Mouse (Mus musculus) kidney, postnatal 36 days (tissue): ENCODE measurements around the gene Lpp.
A peak's percentile ranks its signal among the peaks of the same experiment; 100 is the strongest.

ENCODE experiments used
- DNase-seq, 2 experiments: peaks; one replicate each; pipeline ENCODE4 v3.0.0; 2021 to 2022; ENCODE audit warnings: mixed read lengths in 2 of 2

Lpp gene

DNA sequence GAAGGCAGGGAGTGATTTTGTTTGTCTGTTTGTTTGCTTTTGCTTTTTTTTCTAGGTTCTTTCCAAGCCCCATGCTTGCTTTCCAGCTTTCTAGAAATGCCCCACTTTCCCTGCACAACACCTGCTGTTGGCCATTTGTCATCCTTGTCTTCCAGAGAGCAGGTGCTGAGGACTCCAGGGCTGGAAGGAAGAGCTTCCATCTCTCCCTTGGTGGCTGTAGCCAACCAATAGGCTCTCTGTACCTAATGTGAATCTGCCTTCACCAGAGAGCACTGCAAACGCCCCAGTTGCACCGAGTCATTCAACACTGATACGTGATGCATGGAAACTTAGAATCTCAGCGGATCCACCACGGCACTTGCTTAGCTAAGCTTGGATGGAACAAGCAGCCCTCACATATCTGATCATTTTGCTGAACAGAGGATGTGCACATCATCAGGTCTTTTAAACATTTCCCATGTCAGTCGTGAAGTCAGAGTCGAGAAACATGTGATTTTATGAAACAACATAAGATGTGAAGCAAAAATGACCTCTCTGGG, 242.1 kb downstream of the Lpp start:
- no peak for DNase-seq

- no peak for DNase-seq
Observed at GRCm38 (mm10) chr16:24636894-24637293, 243.6 kb downstream of the Lpp start.

GRCm38 (mm10) chr16:24641003-24641797, 247.9 kb downstream of the Lpp start:
- DNase-seq: no peak

DNA sequence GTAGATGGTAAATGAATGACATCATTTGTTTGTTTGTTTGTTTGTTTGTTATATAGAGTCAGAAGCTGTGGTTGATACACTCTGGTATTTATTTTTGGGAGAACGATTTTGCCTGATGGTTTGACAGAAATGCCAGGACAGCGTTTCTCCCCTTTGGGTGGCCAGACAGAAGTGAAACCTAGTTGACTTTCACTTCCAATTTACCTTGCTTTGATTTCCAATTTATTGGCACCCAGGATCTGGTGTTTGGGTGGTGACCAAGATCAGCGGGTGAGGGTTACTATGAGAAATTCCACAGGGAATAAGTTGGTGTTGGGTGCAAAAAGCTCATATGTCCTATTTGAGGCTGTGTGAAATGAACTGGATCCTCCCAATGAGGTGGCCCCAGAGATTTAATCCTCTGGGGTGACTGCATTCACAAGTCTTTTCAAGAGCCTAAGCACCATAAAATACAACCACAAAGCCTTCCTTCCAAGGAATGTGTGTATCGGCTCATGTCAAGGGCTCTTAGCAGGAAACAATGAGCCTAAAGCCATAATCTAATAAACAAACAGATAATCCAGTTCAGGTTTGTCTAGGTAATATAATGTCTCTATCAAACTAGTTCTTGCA, 249.8 kb downstream of the Lpp start:
- DNase-seq: no peak

- no peak for DNase-seq
Observed at GRCm38 (mm10) chr16:24644154-24644553, 250.8 kb downstream of the Lpp start.

DNA sequence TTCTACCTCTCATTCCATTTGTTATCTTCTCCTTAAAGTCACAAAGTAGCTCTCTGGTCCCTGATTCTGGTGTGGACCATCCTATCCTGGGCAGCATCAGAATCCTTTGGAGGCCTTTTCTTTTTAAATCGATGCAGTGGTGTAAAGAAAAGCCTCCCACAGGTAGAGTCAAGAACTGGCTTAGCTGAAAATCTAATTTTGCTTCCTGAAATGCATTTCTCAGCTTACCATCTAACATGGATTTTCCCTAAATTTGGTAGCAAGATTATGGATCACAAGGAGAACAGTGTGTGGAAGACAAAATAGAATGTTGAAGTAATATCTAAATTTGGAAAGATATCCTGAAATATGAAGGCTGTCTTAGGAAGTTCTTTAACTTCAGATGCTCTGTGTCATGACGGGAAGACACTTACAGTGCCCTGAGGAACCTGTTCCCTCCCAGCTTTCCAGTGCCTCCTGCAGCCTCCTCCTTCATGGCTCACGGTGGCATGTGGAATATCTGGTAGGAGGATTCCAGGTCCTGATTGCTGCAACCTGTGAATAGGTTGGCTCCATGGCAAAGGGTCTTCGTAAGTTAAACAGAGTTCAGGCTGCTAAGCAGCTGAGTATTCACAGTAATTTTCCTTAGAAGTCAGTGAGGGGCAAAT, 251.6 kb downstream of the Lpp start:
- DNase-seq: no peak

DNA sequence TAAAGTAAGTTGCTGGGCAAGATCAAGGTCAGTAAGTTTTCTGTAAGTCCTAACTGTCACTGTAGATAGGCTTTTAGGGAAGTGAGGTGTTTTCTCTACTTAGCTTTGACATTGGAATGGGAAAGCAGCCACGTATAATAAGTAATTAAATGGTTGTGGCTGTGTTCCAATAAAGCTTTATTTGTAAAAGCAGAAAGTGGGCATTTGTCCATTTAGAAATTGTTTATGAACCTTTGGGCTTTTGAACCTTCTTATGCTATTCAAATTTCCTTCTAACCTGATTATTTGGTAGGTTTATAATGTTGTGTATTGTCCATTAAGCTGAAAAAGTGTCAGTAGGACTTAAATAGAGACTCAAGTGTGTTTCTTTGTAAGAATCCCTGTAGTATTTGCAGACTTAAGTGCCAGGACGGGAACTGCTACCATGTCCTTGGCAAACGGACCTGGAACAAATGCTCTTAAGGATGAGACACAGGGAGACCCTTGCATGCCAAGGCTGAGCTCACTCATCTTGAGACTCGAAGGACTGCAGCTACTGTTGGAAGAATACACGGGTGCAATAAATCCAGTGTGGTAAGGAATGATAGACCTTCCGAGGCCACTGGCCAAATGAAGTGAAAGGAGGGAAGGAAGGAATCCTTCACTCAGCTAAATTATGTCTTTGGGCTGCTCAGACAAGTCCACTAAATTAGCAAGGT, 252.7 kb downstream of the Lpp start:
- DNase-seq: no peak

DNA sequence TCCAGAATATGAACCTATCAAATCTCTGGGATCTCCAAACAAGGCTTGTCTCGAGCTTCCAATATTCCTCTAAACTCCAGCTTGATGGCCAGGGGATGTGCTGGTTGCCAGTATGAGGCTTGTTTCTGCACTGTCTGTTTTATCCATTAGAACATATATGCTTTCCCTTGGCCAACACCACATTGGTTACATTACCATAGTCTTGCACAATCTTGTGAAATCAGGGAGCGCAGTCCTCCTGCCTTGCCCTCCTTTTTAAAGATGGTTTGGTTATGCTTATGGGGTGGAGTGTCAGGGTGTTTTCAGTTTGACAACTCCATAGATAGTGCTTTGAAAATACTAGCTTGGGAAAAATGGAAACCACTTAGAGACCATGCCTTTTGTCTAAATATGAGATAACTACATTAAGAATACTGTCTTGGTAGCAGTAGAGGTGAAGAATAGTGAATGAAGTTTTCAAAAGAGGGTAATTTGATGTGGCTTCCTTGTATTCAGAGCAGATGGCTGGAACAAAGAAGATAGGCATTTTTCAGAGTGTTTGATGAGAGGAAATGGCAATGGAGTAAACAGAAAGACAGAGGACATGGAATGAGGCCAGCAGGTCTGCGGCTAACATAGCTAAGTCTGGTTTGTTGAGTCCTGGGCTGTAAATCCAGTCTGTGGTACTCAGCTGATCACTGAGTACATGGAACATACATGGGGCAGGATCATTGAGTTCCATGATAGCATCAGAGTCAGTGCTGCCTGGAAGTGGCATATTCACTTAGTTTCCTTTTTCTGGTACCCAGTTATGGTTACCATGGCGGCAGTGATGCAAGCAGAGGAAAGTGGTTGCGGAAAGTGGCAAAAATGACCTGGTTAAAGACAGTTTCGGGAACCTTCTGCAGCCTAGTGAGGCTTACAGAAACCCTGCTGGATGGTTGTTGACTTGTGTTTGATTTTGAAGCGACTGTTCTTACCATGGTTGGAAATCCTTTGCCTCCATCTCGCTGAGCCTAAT, 258.6 kb downstream of the Lpp start:
- no peak for DNase-seq

DNA sequence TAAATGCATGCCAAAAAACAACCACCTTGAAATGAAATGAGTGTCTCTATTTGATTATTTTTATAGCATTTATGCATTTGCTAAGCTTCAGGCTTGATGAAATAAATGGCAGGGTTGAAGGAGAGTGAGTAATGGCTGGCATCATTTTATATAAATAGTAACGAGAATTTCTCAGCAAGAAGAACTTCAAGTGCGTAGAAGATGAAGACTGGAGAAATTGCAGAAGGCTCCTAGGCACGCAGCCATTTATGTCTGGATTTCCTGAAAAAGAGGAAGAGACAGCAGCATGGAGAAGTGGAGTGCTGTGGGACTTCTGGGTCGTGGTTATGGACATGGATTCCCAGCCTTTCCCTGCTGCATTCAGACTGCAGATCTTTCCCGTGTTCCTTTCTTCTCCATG, 259.7 kb downstream of the Lpp start:
- DNase-seq: no peak

DNA sequence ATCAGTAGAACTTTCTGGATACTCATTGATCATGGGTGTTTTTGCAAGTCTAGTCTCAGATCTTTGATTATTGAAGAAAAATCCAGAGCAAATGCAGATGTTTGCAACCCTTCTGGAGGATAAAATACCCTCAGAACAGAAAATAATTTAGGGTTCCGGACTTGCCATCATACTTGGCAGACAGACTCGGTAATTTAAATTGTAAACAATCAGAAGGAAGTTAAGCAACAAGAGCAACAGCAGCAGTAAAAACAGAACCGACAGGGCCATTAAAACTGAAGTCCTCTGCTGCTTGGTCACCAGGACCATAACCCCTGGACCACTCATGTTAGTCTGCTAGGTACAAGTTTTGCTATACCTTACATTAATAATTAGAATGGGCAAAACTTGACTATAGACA, 261.8 kb downstream of the Lpp start:
- no peak for DNase-seq

GRCm38 (mm10) chr16:24656026-24656425, 262.7 kb downstream of the Lpp start:
- no peak for DNase-seq

GRCm38 (mm10) chr16:24656752-24657151, 263.4 kb downstream of the Lpp start:
- DNase-seq: no peak

GRCm38 (mm10) chr16:24659049-24659448, 265.7 kb downstream of the Lpp start:
- no peak for DNase-seq

GRCm38 (mm10) chr16:24664131-24664530, 270.8 kb downstream of the Lpp start:
- DNase-seq: no peak

DNA sequence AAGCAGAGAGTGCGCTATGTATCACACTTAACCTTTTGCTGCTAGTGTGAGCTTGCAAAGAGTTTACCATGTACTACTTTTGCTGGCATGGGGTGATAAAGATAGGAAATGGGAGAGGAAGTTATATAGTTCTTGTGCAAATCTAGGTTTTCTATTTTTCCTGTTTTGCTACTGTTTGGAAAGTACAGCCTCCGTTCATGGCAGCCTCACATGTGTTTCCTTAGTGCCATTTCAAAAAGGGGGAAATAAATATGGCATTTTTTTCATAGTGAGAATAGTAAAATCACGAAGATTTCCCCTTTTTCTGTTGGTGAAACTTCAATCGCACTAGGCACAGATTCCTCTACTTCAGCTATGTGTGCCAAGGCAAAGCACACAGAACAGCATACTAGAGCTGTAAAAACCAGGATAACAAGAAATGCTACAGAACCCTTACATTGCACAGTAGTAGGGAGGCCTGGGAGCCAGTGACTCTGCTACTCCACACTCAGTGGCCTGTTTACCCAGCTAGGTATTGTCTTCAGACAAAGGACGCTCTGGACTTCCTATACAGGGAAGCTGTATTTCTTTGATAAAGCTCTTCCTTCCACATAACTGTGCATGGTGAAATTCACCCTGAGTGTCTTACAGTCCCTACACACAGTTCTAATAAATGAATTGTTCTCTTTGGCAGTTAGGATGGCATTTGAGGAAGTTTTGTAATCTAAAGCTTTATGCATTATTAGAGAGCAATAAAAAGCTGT, 276.6 kb downstream of the Lpp start:
- no peak for DNase-seq

DNA sequence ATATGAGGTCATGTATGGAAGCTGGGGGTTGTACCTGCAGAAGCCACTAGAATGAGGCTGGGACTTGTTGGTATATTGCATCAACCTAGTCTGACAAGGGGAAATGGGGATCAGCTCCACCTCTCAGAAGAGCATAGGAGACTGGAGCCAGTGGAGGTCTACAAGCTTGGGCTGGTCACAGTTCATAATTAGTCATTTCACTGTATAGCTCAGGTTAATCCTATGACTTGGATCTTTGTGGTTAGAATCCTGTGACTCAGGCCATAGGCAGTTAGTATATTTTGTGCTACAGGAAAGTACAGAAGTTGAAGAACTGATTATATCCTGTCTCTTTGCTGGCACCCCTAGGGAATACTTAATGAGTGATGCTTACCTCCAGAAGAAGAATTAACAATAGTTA, 285.6 kb downstream of the Lpp start:
- no peak for DNase-seq

DNA sequence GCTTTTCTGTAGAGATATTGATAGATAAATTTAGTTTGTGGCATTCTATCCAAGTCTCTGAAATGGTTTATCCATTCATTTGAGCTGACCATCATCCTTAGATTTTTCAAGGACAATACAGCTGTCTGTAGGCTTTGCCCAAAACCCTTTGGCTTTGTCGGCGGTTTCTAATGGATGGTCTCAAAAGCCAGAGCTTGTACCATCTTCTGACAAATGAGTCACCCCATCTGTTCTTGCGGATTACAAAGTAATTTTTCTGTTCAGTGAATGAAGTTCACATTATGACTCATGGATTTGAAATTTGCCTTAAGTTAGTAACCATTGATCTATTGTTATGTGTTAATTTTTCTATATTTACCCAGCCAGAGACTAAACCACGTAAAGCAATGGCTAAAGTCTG, 301.8 kb downstream of the Lpp start:
- no peak for DNase-seq

DNA sequence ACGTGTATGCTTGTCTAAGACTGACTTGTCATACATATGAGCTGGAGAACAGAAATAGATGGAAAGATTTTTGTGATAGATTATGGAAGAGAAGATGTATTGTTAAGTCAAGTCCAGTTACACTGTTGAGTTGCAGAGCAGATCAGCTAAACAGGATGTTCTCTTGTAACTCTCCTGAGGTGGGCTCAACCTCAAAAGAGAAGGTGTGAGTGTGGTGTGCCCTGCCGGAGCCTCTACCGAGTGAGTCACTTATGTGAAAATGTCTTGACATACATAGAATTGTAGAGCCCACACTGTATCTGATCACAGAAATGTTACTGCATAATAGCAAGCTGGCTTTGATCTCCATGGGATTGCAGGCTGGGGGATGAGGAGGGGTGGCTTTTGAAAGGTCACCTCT, 310.9 kb downstream of the Lpp start:
- DNase-seq: no peak

- DNase-seq: no peak
Observed at GRCm38 (mm10) chr16:24723641-24724040, 330.3 kb downstream of the Lpp start.

GRCm38 (mm10) chr16:24732751-24733150, 339.4 kb downstream of the Lpp start:
- no peak for DNase-seq

DNA sequence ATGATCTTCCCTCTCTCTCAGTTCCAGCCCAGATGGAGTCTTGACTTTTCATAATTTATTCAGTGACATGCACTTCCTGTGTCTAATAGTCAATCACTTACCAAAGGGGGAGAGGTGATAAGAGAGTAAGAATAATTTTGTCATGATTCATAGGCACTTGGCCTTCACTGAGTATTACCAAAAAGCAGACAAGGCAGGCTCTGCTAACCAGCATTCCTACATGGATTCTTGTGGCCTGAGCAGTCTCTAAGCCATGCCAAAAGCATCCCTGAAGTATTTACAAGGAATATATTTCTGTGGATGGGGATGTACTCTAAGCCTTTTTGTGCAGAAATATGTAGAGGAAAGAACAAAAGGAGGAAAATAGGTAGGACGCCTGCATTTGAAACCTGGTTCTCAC, 340.0 kb downstream of the Lpp start:
- DNase-seq: peak in 1 of 2 experiments; percentile 6
